Mouse (Mus musculus): ENCODE data around the gene Dao. TPM values are rescaled to one million over a fixed set of nuclear protein-coding genes. Genes with fewer than 3 reads are reported as not detected.

Gene Dao
- polyA plus RNA-seq, 1 experiment from 2014 or later, result 7.7 TPM

- Histone ChIP-seq H3K9me3 (ENCODE audit: control insufficient read depth, low read length) (no peaks in the 10 kb centered on the region), H3K9ac (ENCODE audit: low read depth, low read length) (no peak overlapping the region), H3K4me3 (ENCODE audit: low read length) (no peak overlapping the region), H3K4me1 (ENCODE audit: control insufficient read depth, insufficient read depth, low read length) (no peaks in the 10 kb centered on the region), H3K36me3 (ENCODE audit: control insufficient read depth, insufficient read depth, low read length) (no peaks in the 10 kb centered on the region), H3K27ac (ENCODE audit: low read depth, low read length) (no peak overlapping the region), H3K4me2 (replicated peaks; ENCODE audit: low read depth, low read length) (no peak overlapping the region), H3K27me3 (ENCODE audit: control insufficient read depth, insufficient read depth, low read length) (no peaks in the 10 kb centered on the region)
- no peak for ATAC-seq (ENCODE audit: low FRiP score, low TSS enrichment)
- WGBS, result 87% methylated on average over 12 of the region's 12 CpGs
These were observed 24.6 kb downstream of the Dao start for GRCm38 (mm10) chr5:114028111-114028510.

GRCm38 (mm10) chr5:114030652-114031051, 27.1 kb downstream of the Dao start:
- 0 out of 2 replicates have a peak, but pooled peaks cover 7% of the 10 kb centered on the region for H3K4me1 ChIP-seq (ENCODE audit: control insufficient read depth, insufficient read depth, low read length)
- H3K9ac ChIP-seq (ENCODE audit: low read depth, low read length), result no peak overlapping the region
- H3K9me3 ChIP-seq (ENCODE audit: control insufficient read depth, low read length), result no peaks in the 10 kb centered on the region
- H3K36me3 ChIP-seq (ENCODE audit: control insufficient read depth, insufficient read depth, low read length), result no peaks in the 10 kb centered on the region
- H3K4me2 ChIP-seq (replicated peaks; ENCODE audit: low read depth, low read length), result no peak overlapping the region
- no peak overlapping the region for H3K4me3 ChIP-seq (ENCODE audit: low read length)
- WGBS, result 92% methylated on average over 12 of the region's 12 CpGs
- H3K27me3 ChIP-seq (ENCODE audit: control insufficient read depth, insufficient read depth, low read length), result no peaks in the 10 kb centered on the region
- H3K27ac ChIP-seq (ENCODE audit: low read depth, low read length), result no peak overlapping the region
- ATAC-seq (ENCODE audit: low FRiP score, low TSS enrichment), result no peak

- H3K4me3 ChIP-seq (ENCODE audit: low read length), result no peak overlapping the region
- H3K9me3 ChIP-seq (ENCODE audit: control insufficient read depth, low read length), result no peaks in the 10 kb centered on the region
- H3K36me3 ChIP-seq (ENCODE audit: control insufficient read depth, insufficient read depth, low read length), result no peaks in the 10 kb centered on the region
- H3K4me2 ChIP-seq (replicated peaks; ENCODE audit: low read depth, low read length), result no peak overlapping the region
- 0 out of 2 replicates have a peak, but pooled peaks cover 7% of the 10 kb centered on the region for H3K4me1 ChIP-seq (ENCODE audit: control insufficient read depth, insufficient read depth, low read length)
- no peak for ATAC-seq (ENCODE audit: low FRiP score, low TSS enrichment)
- no peaks in the 10 kb centered on the region for H3K27me3 ChIP-seq (ENCODE audit: control insufficient read depth, insufficient read depth, low read length)
- WGBS, result 85% methylated on average over 3 of the region's 3 CpGs
- H3K9ac ChIP-seq (ENCODE audit: low read depth, low read length), result no peak overlapping the region
- no peak overlapping the region for H3K27ac ChIP-seq (ENCODE audit: low read depth, low read length)
These were observed 28.8 kb downstream of the Dao start for GRCm38 (mm10) chr5:114032161-114032763.

GRCm38 (mm10) chr5:114034393-114034792, 30.9 kb downstream of the Dao start:
- Histone ChIP-seq H3K36me3 (ENCODE audit: control insufficient read depth, insufficient read depth, low read length) (no peaks in the 10 kb centered on the region), H3K27me3 (ENCODE audit: control insufficient read depth, insufficient read depth, low read length) (no peaks in the 10 kb centered on the region), H3K4me2 (replicated peaks; ENCODE audit: low read depth, low read length) (no peak overlapping the region), H3K4me3 (ENCODE audit: low read length) (no peak overlapping the region), H3K9me3 (ENCODE audit: control insufficient read depth, low read length) (no peaks in the 10 kb centered on the region), H3K4me1 (ENCODE audit: control insufficient read depth, insufficient read depth, low read length) (0 out of 2 replicates have a peak, but pooled peaks cover 7% of the 10 kb centered on the region), H3K9ac (ENCODE audit: low read depth, low read length) (no peak overlapping the region), H3K27ac (ENCODE audit: low read depth, low read length) (no peak overlapping the region)
- no peak for ATAC-seq (ENCODE audit: low FRiP score, low TSS enrichment)
- 82% methylated on average over 7 of the region's 7 CpGs for WGBS

GRCm38 (mm10) chr5:114035111-114035510, 31.6 kb downstream of the Dao start:
- Histone ChIP-seq H3K4me2 (replicated peaks; ENCODE audit: low read depth, low read length) (no peak overlapping the region), H3K9ac (ENCODE audit: low read depth, low read length) (no peak overlapping the region), H3K4me1 (ENCODE audit: control insufficient read depth, insufficient read depth, low read length) (0 out of 2 replicates have a peak, but pooled peaks cover 7% of the 10 kb centered on the region), H3K36me3 (ENCODE audit: control insufficient read depth, insufficient read depth, low read length) (no peaks in the 10 kb centered on the region), H3K4me3 (ENCODE audit: low read length) (no peak overlapping the region), H3K27ac (ENCODE audit: low read depth, low read length) (no peak overlapping the region), H3K9me3 (ENCODE audit: control insufficient read depth, low read length) (no peaks in the 10 kb centered on the region), H3K27me3 (ENCODE audit: control insufficient read depth, insufficient read depth, low read length) (no peaks in the 10 kb centered on the region)
- WGBS, result 31% methylated on average over 10 of the region's 10 CpGs
- ATAC-seq (ENCODE audit: low FRiP score, low TSS enrichment), result peak; percentile 89; the same call in 1 of the 2 replicates

- Histone ChIP-seq H3K4me1 (ENCODE audit: control insufficient read depth, insufficient read depth, low read length) (0 out of 2 replicates have a peak, but pooled peaks cover 4% of the 10 kb centered on the region), H3K27ac (ENCODE audit: low read depth, low read length) (no peak overlapping the region), H3K9ac (ENCODE audit: low read depth, low read length) (no peak overlapping the region), H3K9me3 (ENCODE audit: control insufficient read depth, low read length) (no peaks in the 10 kb centered on the region), H3K4me2 (replicated peaks; ENCODE audit: low read depth, low read length) (no peak overlapping the region), H3K4me3 (ENCODE audit: low read length) (no peak overlapping the region), H3K36me3 (ENCODE audit: control insufficient read depth, insufficient read depth, low read length) (no peaks in the 10 kb centered on the region), H3K27me3 (ENCODE audit: control insufficient read depth, insufficient read depth, low read length) (no peaks in the 10 kb centered on the region)
- 23% methylated on average over 8 of the region's 8 CpGs for WGBS
- no peak for ATAC-seq (ENCODE audit: low FRiP score, low TSS enrichment)
These were observed 37.0 kb downstream of the Dao start for GRCm38 (mm10) chr5:114040508-114040907.

GRCm38 (mm10) chr5:114040911-114041310, 37.4 kb downstream of the Dao start:
- 74% methylated on average over 1 of the region's 1 CpGs for WGBS
- H3K27ac ChIP-seq (ENCODE audit: low read depth, low read length), result no peak overlapping the region
- H3K9ac ChIP-seq (ENCODE audit: low read depth, low read length), result no peak overlapping the region
- no peak overlapping the region for H3K4me2 ChIP-seq (replicated peaks; ENCODE audit: low read depth, low read length)
- no peaks in the 10 kb centered on the region for H3K36me3 ChIP-seq (ENCODE audit: control insufficient read depth, insufficient read depth, low read length)
- no peak for ATAC-seq (ENCODE audit: low FRiP score, low TSS enrichment)
- H3K27me3 ChIP-seq (ENCODE audit: control insufficient read depth, insufficient read depth, low read length), result no peaks in the 10 kb centered on the region
- H3K9me3 ChIP-seq (ENCODE audit: control insufficient read depth, low read length), result no peaks in the 10 kb centered on the region
- H3K4me3 ChIP-seq (ENCODE audit: low read length), result no peak overlapping the region
- H3K4me1 ChIP-seq (ENCODE audit: control insufficient read depth, insufficient read depth, low read length), result 0 out of 2 replicates have a peak, but pooled peaks cover 4% of the 10 kb centered on the region

- H3K27me3 ChIP-seq (ENCODE audit: control insufficient read depth, insufficient read depth, low read length), result no peaks in the 10 kb centered on the region
- H3K9ac ChIP-seq (ENCODE audit: low read depth, low read length), result no peak overlapping the region
- ATAC-seq (ENCODE audit: low FRiP score, low TSS enrichment), result peak; percentile 80
- no peak overlapping the region for H3K4me3 ChIP-seq (ENCODE audit: low read length)
- WGBS, result 18% methylated on average over 15 of the region's 15 CpGs
- H3K36me3 ChIP-seq (ENCODE audit: control insufficient read depth, insufficient read depth, low read length), result no peaks in the 10 kb centered on the region
- H3K27ac ChIP-seq (ENCODE audit: low read depth, low read length), result no peak overlapping the region
- no peaks in the 10 kb centered on the region for H3K9me3 ChIP-seq (ENCODE audit: control insufficient read depth, low read length)
- H3K4me1 ChIP-seq (ENCODE audit: control insufficient read depth, insufficient read depth, low read length), result 0 out of 2 replicates have a peak, but pooled peaks cover 4% of the 10 kb centered on the region
- H3K4me2 ChIP-seq (replicated peaks; ENCODE audit: low read depth, low read length), result peak overlapping the region; percentile 23; the same call in 1 of the 2 replicates
These were observed 37.9 kb downstream of the Dao start for GRCm38 (mm10) chr5:114041327-114041930.

- 93% methylated on average over 4 of the region's 4 CpGs for WGBS
- Histone ChIP-seq H3K27ac (ENCODE audit: low read depth, low read length) (no peak overlapping the region), H3K4me2 (replicated peaks; ENCODE audit: low read depth, low read length) (no peak overlapping the region), H3K9me3 (ENCODE audit: control insufficient read depth, low read length) (no peaks in the 10 kb centered on the region), H3K9ac (ENCODE audit: low read depth, low read length) (no peak overlapping the region), H3K36me3 (ENCODE audit: control insufficient read depth, insufficient read depth, low read length) (no peaks in the 10 kb centered on the region), H3K27me3 (ENCODE audit: control insufficient read depth, insufficient read depth, low read length) (no peaks in the 10 kb centered on the region), H3K4me1 (ENCODE audit: control insufficient read depth, insufficient read depth, low read length) (0 out of 2 replicates have a peak, but pooled peaks cover 4% of the 10 kb centered on the region), H3K4me3 (ENCODE audit: low read length) (no peak overlapping the region)
- no peak for ATAC-seq (ENCODE audit: low FRiP score, low TSS enrichment)
These were observed 40.3 kb downstream of the Dao start for GRCm38 (mm10) chr5:114043800-114044199.

Measured in kidney, embryonic 14.5 days (tissue).